Mouse (Mus musculus) spleen, postnatal 10 days (tissue): ENCODE measurements around the gene Wnt10b.

ENCODE experiments used
- DNase-seq, 2 experiments: peaks; one replicate each; pipeline ENCODE4 v3.0.0; 2021 to 2022; ENCODE audit warnings: low spot score in 2 of 2

The Wnt10b gene

DNA sequence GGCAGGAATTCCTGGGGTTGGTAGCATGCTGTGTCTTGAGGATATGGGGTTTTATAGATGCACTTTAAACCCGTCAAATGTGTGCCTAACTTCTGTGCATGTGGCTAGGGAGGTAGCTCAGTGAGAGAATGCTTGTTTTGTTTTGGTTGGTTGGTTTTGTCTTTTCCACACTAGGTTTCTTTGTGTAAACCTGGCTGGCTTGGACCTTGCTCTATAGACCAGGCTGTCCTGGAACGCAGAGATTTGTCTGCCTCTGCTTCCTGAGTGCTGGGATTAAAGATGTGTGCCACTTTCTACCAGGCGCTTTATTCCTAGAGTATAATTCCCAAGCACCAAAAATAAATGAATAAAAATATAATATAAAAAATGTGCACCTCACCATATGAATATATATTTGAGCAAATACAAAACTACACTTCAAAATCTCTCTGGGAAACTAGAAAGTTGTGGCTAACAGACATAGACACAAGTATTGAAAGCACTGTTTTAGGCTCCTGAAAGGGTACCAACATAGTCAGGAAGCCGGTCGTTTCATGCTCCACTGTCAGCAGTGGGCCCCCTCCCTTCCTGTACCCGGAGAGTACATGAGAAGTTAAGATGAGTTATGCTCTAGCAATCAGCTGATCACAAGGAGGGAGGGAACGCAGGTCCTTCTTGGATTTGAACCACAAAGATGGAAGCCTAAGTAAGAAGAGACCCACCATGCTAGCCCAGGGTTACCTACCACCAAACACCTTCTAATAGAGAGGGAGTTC, 48.0 kb downstream of the Wnt10b start:
- DNase-seq: no peak

DNA sequence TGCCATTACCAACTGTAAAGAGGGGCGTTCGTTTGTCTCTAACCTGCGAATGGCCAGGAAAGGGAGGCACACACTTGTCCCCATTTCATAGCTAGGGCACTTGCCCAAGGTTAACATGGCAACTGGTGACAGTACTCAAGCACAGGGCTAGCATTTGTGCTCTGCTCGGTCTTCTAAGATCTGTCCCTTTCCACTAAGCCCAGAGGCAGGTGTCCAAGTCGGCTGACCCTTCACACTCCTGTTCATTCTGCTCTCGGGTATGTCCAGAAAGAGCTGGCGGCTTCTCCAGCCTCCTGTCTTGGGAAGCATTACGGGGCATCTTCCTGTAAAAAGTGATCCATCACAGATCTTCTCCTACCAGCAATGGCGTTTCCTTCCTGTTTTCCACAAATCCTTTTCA, 49.6 kb downstream of the Wnt10b start:
- DNase-seq: no peak

DNA sequence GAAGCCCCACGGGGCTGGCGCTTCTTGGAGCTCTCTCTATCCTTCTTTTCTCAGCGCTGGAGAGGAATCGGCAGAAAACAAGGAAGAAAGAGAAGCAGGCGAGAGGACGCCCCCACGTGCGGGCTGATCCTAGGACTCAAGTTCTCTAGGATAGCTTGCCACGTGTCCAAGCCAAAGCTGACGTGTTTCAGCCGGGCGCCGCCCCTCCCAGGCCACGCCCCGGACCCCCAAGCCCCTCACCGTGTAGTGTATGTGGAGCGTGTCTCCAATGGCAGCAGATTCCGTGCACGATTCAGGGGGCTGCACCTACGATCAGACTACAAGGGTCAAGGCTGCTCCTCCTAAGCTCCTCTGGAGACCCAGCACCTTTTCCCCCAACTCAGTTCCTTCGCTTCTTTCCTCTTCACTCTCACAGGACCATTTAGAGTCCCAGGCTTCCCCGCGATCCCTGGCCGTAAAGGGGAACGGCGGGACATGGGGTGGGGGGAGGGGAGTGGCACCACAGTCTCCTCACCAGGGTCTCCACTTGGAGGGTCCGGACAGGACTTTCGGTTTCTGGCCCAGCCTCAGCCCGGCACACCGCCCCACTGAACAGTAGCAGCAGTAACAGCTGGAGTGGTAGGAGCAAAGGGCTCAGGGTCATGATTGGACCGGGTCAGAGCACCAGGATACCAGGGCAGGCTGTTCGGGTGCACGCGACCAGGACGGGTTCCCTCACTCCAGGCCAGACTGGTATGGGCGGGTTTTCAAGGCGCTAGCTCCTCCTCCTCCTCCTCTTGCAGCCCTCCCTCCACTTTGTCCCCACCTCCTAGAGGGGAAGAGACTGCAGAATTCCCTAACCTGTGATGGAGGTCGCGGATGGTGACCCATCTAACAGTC, 50.3 kb downstream of the Wnt10b start, which contains the start of gene Fkbp11:
Fkbp11 (minus strand) TSS at position 756 of the 879 bp plus-strand sequence.
- DNase-seq: peak in 1 of 2 experiments; percentile 52

DNA sequence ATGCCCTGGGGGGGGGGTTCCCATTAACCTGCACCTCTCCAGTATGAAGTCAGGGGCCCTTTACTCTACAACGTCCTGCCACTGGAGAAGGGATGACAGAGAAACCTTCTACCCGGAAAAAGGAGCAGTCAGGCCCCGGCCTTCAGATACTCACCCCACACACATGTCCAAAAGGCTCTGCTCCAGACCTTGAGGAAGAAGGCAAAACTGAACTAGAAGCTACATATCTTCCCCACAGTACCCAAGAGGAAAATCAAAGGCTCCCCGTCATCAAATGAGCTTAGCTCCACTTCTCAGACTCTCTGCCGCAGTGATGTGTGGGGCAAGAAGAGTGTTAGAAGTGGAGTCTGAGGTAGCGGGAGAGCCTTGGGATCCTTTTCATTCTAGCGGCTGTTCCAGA, 51.2 kb downstream of the Wnt10b start:
- no peak for DNase-seq

DNA sequence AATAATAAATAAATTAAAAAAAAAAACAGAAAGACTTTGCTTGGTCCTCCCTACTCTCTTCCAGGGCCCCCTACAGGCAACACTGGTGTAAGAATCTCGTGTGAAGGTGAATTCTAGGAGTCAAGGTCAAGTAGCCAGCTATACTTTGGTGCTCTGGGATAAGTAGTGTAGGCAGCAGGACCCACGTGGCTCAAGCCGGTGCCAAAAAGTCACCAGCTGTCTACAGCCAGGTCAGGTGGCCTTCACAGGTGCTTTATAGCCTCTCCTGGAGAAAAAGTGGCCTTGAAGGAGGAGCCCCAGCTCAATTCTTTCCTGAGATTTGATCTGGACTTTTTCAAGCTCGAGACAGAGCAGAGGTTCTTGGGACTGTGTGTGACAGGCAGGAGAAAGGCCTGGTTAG, 51.9 kb downstream of the Wnt10b start:
- DNase-seq: no peak

DNA sequence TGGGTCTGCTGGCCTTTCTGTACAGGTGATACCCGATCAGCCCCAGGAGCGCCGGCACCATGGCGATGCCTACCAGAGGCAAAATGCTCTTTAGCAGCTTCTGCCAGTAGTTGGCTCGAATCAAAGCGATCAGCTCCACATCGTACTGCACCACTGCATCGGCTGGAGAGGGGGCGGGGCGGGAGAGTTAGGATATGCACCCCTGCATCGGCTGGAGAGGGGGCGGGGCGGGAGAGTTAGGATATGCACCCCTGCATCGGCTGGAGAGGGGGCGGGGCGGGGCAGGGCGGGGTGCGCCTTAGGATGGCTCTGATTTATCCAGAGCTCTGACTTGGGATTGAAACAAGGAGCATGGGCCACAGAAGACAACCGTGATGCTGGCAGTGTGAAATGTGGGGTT, 53.5 kb downstream of the Wnt10b start:
- DNase-seq: no peak

DNA sequence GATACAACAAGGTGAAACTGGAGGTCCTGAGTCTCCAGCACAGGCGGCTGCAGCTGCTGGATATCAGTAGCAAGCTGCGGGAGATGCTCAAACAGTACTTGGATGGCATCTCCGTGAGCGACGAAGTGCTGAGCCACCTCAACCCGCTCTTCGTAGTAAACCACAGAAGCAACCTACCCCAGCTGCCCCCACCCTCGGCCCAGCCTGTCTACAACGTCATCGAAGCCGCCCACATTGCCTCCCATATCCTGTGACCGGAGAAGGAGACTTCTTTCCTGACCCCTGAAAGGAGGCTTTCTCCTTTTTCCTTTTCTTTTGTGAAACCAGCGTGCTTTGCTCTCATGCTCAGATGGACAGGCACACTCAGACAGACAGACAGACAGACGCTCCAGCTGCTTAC, 55.1 kb downstream of the Wnt10b start:
- no peak for DNase-seq

DNA sequence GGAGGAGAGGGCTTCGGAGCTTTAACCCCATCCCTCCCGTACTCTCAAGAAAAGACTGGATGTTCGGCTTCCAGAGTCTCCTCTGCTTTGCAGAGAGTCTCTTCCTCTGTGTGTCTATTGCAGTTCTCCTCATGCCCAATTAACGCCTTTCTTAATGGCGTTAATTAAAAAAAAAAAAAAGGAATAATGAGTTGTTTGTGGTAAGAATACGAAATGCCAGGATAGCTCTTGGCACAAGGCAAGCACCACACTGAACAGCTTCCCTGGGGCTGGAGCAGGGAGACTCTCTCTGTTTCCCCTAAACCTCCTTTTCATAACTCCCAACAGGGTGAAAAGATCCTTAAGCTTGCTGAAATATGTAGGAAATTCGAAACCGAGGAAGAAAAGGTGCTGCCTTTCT, 55.8 kb downstream of the Wnt10b start:
- DNase-seq: no peak
